10 mouse cellular contexts compared by ENCODE assay signal in genomic region chr6:38809396-38810120, GRCm38 (mm10).
A peak's percentile ranks its signal among the peaks of the same experiment; 100 is the strongest.
DNase-seq lines count a peak whose midpoint lies in the region; ATAC-seq and TF ChIP-seq lines count a peak whose summit lies in the region.
"Had no signal": no experiment of that assay in that cellular context is flagged by ENCODE, and none has a peak within 500 bp of the region (broad histone marks: within the 10 kb centered on the region; RNA-seq: fewer than 3 reads in every experiment).

No protein-coding gene starts in this region.

- WGBS in liver, embryonic 12.5 days (ENCODE audit: insufficient replicate concordance), result 46% methylated on average over 10 of the region's 10 CpGs
- WGBS in hindbrain, postnatal 0 days, result 69% methylated on average over 10 of the region's 10 CpGs

- H3K27me3 ChIP-seq in liver, embryonic 12.5 days (replicated peaks), result no peaks in the 10 kb centered on the region
- H3K27me3 ChIP-seq in hindbrain, postnatal 0 days (ENCODE audit: insufficient read depth, low read length), result no peaks in the 10 kb centered on the region
- H3K27me3 ChIP-seq: embryonic facial prominence, embryonic 13.5 days had no signal

- H3K9ac ChIP-seq in liver, embryonic 12.5 days, result no peak overlapping the region
- H3K9ac ChIP-seq in hindbrain, postnatal 0 days (replicated peaks; ENCODE audit: low read length), result no peak overlapping the region
- H3K9ac ChIP-seq: embryonic facial prominence, embryonic 13.5 days had no signal

- no peaks in the 10 kb centered on the region for H3K9me3 ChIP-seq in liver, embryonic 12.5 days (replicated peaks)
- no peaks in the 10 kb centered on the region for H3K9me3 ChIP-seq in hindbrain, postnatal 0 days (ENCODE audit: low read length)
- H3K9me3 ChIP-seq: embryonic facial prominence, embryonic 13.5 days had no signal

- H3K4me1 ChIP-seq in liver, embryonic 12.5 days, result peaks cover 65% of the 10 kb centered on the region
- no peaks in the 10 kb centered on the region for H3K4me1 ChIP-seq in hindbrain, postnatal 0 days (ENCODE audit: insufficient read depth, low read length)
- H3K4me1 ChIP-seq: embryonic facial prominence, embryonic 13.5 days had no signal

- peaks cover 95% of the 10 kb centered on the region for H3K36me3 ChIP-seq in liver, embryonic 12.5 days
- H3K36me3 ChIP-seq in hindbrain, postnatal 0 days (ENCODE audit: insufficient read depth, low read length), result no peaks in the 10 kb centered on the region; the same call in 1 of the 2 replicates

- H3K4me3 ChIP-seq in liver, embryonic 12.5 days, result no peak overlapping the region
- no peak overlapping the region for H3K4me3 ChIP-seq in hindbrain, postnatal 0 days (ENCODE audit: low read length)
- H3K4me3 ChIP-seq: embryonic facial prominence, embryonic 13.5 days; heart, adult 2 months had no signal

- TF ChIP-seq CTCF in hindbrain, postnatal 0 days (IDR thresholded peaks at IDR 0.05; ENCODE audit: low read depth), result no peak

- no peak overlapping the region for H3K4me2 ChIP-seq in liver, embryonic 12.5 days
- H3K4me2 ChIP-seq in hindbrain, postnatal 0 days (ENCODE audit: low read depth, low read length), result no peak overlapping the region
- H3K4me2 ChIP-seq: embryonic facial prominence, embryonic 13.5 days had no signal

- no peak for DNase-seq in liver
- DNase-seq in T-cell, adult 2 months (ENCODE audit: low spot score), result peak; percentile 42
- DNase-seq in induced T-regulatory cell, adult 2 months (ENCODE audit: low read depth), result peak; percentile 81
- DNase-seq in spleen, postnatal 14 days (ENCODE audit: low spot score in 2 of 2), result no peak
- DNase-seq in hindbrain, postnatal 0 days (ENCODE audit: low spot score), result no peak
- no peak for DNase-seq in left cerebral cortex, adult 8-10 months (ENCODE audit: low spot score in 2 of 2)

- ATAC-seq in liver, embryonic 12.5 days, result peak; percentile 31; the same call in 1 of the 2 replicates
- peak; percentile 69 for ATAC-seq in megakaryocyte progenitor cell, adult 5-6 weeks (replicated peaks; ENCODE audit: poor library complexity)
- no peak for ATAC-seq in hindbrain, postnatal 0 days

- peak overlapping the region; percentile 25; the same call in 1 of the 2 replicates for H3K27ac ChIP-seq in liver, embryonic 12.5 days
- no peak overlapping the region for H3K27ac ChIP-seq in hindbrain, postnatal 0 days
- H3K27ac ChIP-seq: embryonic facial prominence, embryonic 13.5 days had no signal

Comparison
In these comparisons a context has a peak if more than half of its experiments do, and no peak if none do; other contexts are left out.
1. DNase-seq: peak in T-cell, adult 2 months (single experiment) and induced T-regulatory cell, adult 2 months (single experiment); none in liver (single experiment), spleen, postnatal 14 days (0 of 2), hindbrain, postnatal 0 days (single experiment) and left cerebral cortex, adult 8-10 months (0 of 2).